Mouse (Mus musculus): ENCODE results near the gene Ephb3. TPM values are rescaled to one million over a fixed set of nuclear protein-coding genes. Genes with fewer than 3 reads are reported as not detected.
A peak's percentile ranks its signal among the peaks of the same experiment; 100 is the strongest.

Ephb3 gene
- polyA plus RNA-seq, 1 experiment, result 4.8 TPM

DNA sequence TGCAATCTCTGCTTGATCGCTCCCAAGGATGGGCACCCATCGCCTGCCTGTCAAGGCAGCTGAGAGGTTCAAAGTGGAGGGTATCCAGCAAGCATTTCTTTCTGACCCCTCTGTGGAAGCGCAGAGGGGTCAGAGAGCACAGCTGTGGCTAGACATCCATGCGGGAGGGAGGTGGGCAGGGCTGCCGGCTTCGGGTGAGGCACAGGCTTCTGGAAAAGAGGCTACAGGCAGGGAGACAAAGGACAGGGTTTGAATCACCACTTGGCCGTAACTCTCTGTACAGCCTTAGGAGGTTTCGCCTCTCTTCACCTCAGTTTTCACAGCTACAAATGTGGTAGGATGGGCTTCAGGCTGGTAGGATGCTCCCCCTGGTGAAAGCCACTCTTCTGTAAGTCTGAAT lies 38.4 kb downstream of the Ephb3 start:
- TF ChIP-seq POLR2A (IDR thresholded peaks at IDR 0.05; ENCODE audit: borderline replicate concordance, insufficient read depth, low read length) (no peak), CTCF (IDR thresholded peaks at IDR 0.05; ENCODE audit: borderline replicate concordance, insufficient read depth, low read depth, low read length) (no peak)
- peaks cover 1% of the 10 kb centered on the region; the same call in 1 of the 2 replicates for H3K4me1 ChIP-seq (ENCODE audit: control insufficient read depth, insufficient read depth, low read length)
- H3K27ac ChIP-seq (ENCODE audit: insufficient read depth, low read length), result no peak overlapping the region
- 79% methylated on average over 8 of the region's 8 CpGs for WGBS
- no peak overlapping the region for H3K4me3 ChIP-seq (replicated peaks; ENCODE audit: insufficient read depth, low read depth, low read length)
- no peaks in the 10 kb centered on the region for H3K27me3 ChIP-seq (ENCODE audit: control insufficient read depth, insufficient read depth, low read length)
- DNase-seq, result no peak

- no peak for TF ChIP-seq CTCF (IDR thresholded peaks at IDR 0.05; ENCODE audit: borderline replicate concordance, insufficient read depth, low read depth, low read length)
- no peak for TF ChIP-seq POLR2A (IDR thresholded peaks at IDR 0.05; ENCODE audit: borderline replicate concordance, insufficient read depth, low read length)
- H3K27ac ChIP-seq (ENCODE audit: insufficient read depth, low read length), result no peak overlapping the region
- no peak overlapping the region for H3K4me3 ChIP-seq (replicated peaks; ENCODE audit: insufficient read depth, low read depth, low read length)
- no peaks in the 10 kb centered on the region for H3K27me3 ChIP-seq (ENCODE audit: control insufficient read depth, insufficient read depth, low read length)
- no peak for DNase-seq
- peaks cover 3% of the 10 kb centered on the region; the same call in 1 of the 2 replicates for H3K4me1 ChIP-seq (ENCODE audit: control insufficient read depth, insufficient read depth, low read length)
- 86% methylated on average over 3 of the region's 3 CpGs for WGBS
Measured at GRCm38 (mm10) chr16:21244803-21245202, 40.2 kb downstream of the Ephb3 start.

DNA sequence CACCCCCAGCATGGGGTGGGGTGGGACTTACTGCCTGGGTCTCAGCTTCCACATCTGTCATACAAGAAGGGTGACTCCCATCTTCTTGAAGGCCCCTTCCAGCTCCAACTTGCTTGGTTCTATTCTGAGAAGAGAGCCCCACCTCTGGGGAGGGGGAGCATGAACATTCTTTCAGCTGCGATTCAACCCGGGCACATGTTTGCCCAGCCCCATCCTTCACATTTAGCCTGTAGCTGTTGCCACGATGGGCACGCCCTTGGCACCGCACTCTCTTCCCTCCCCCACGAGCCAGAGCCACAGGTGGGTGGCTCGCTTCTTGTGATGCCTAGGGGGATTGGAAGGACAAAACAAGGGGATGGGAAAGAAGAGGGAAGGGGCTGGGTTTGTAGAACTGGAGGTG lies 40.8 kb downstream of the Ephb3 start:
- no peak overlapping the region for H3K27ac ChIP-seq (ENCODE audit: insufficient read depth, low read length)
- peaks cover 3% of the 10 kb centered on the region; the same call in 1 of the 2 replicates for H3K4me1 ChIP-seq (ENCODE audit: control insufficient read depth, insufficient read depth, low read length)
- 16% methylated on average over 7 of the region's 7 CpGs for WGBS
- H3K4me3 ChIP-seq (replicated peaks; ENCODE audit: insufficient read depth, low read depth, low read length), result no peak overlapping the region
- no peaks in the 10 kb centered on the region for H3K27me3 ChIP-seq (ENCODE audit: control insufficient read depth, insufficient read depth, low read length)
- DNase-seq, result no peak
- TF ChIP-seq CTCF (IDR thresholded peaks at IDR 0.05; ENCODE audit: borderline replicate concordance, insufficient read depth, low read depth, low read length) (no peak), POLR2A (IDR thresholded peaks at IDR 0.05; ENCODE audit: borderline replicate concordance, insufficient read depth, low read length) (no peak)

DNA sequence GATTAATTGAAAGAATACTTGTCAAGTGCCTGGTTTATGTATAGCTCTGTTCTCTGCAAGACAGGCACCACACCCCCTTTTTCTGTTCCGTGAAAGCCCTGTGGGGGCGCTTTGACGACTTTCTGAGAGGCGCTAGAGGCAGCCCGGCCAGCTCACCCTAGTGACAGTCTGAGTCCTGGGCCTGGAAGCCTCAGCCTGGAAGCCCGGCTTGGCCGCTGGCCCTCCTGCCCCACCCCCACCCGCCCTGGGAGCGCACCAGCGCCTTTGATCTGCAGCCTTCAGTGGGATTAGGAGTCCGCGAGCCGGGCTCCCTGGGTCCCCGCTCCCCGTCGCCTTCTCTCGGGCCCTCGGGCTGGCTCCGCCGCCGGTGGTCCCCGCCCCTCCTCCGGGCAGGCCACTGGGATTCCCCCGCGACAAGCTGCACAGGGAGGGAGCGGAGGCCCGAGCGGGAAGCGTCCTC lies 41.4 kb downstream of the Ephb3 start:
- WGBS, result under 1% methylated on average over 29 of the region's 29 CpGs
- no peak overlapping the region for H3K27ac ChIP-seq (ENCODE audit: insufficient read depth, low read length)

GRCm38 (mm10) chr16:21246391-21247036 lies 42.0 kb downstream of the Ephb3 start:
- DNase-seq, result no peak
- H3K27ac ChIP-seq (ENCODE audit: insufficient read depth, low read length), result no peak overlapping the region
- WGBS, result 16% methylated on average over 33 of the region's 33 CpGs
- peaks cover 3% of the 10 kb centered on the region; the same call in 1 of the 2 replicates for H3K4me1 ChIP-seq (ENCODE audit: control insufficient read depth, insufficient read depth, low read length)
- TF ChIP-seq CTCF (IDR thresholded peaks at IDR 0.05; ENCODE audit: borderline replicate concordance, insufficient read depth, low read depth, low read length), result no peak
- TF ChIP-seq POLR2A (IDR thresholded peaks at IDR 0.05; ENCODE audit: borderline replicate concordance, insufficient read depth, low read length), result no peak
- peak overlapping the region; percentile 33 for H3K4me3 ChIP-seq (replicated peaks; ENCODE audit: insufficient read depth, low read depth, low read length)
- no peaks in the 10 kb centered on the region for H3K27me3 ChIP-seq (ENCODE audit: control insufficient read depth, insufficient read depth, low read length)

More for the DNA sequence above, 41.4 kb downstream of the Ephb3 start:
- Histone ChIP-seq H3K4me1 (ENCODE audit: control insufficient read depth, insufficient read depth, low read length) (peaks cover 3% of the 10 kb centered on the region; the same call in 1 of the 2 replicates), H3K4me3 (replicated peaks; ENCODE audit: insufficient read depth, low read depth, low read length) (peak overlapping the region; percentile 33), H3K27me3 (ENCODE audit: control insufficient read depth, insufficient read depth, low read length) (no peaks in the 10 kb centered on the region)
- peak; percentile 75 to 79 for DNase-seq
- TF ChIP-seq CTCF (IDR thresholded peaks at IDR 0.05; ENCODE audit: borderline replicate concordance, insufficient read depth, low read depth, low read length) (peak; percentile 50; the same call in 1 of the 2 replicates), POLR2A (IDR thresholded peaks at IDR 0.05; ENCODE audit: borderline replicate concordance, insufficient read depth, low read length) (no peak)

GRCm38 (mm10) chr16:21247037-21247432 lies 42.5 kb downstream of the Ephb3 start:
- Histone ChIP-seq H3K27ac (ENCODE audit: insufficient read depth, low read length) (no peak overlapping the region), H3K27me3 (ENCODE audit: control insufficient read depth, insufficient read depth, low read length) (no peaks in the 10 kb centered on the region), H3K4me3 (replicated peaks; ENCODE audit: insufficient read depth, low read depth, low read length) (no peak overlapping the region), H3K4me1 (ENCODE audit: control insufficient read depth, insufficient read depth, low read length) (peaks cover 3% of the 10 kb centered on the region; the same call in 1 of the 2 replicates)
- DNase-seq, result no peak
- TF ChIP-seq POLR2A (IDR thresholded peaks at IDR 0.05; ENCODE audit: borderline replicate concordance, insufficient read depth, low read length), result no peak
- no peak for TF ChIP-seq CTCF (IDR thresholded peaks at IDR 0.05; ENCODE audit: borderline replicate concordance, insufficient read depth, low read depth, low read length)
- 80% methylated on average over 4 of the region's 4 CpGs for WGBS

- H3K4me3 ChIP-seq (replicated peaks; ENCODE audit: insufficient read depth, low read depth, low read length), result peak overlapping the region; percentile 41
- TF ChIP-seq CTCF (IDR thresholded peaks at IDR 0.05; ENCODE audit: borderline replicate concordance, insufficient read depth, low read depth, low read length) (no peak), POLR2A (IDR thresholded peaks at IDR 0.05; ENCODE audit: borderline replicate concordance, insufficient read depth, low read length) (no peak)
- 21% methylated on average over 38 of the region's 38 CpGs for WGBS
- no peak overlapping the region for H3K27ac ChIP-seq (ENCODE audit: insufficient read depth, low read length)
- peaks cover 3% of the 10 kb centered on the region; the same call in 1 of the 2 replicates for H3K4me1 ChIP-seq (ENCODE audit: control insufficient read depth, insufficient read depth, low read length)
- DNase-seq, result peak; percentile 68 to 75
- no peaks in the 10 kb centered on the region for H3K27me3 ChIP-seq (ENCODE audit: control insufficient read depth, insufficient read depth, low read length)
Measured at GRCm38 (mm10) chr16:21247871-21248712, 43.5 kb downstream of the Ephb3 start.
